Mouse (Mus musculus) kidney, postnatal 0 days (tissue): ENCODE measurements around the gene Plcb3. TPM values are rescaled to one million over a fixed set of nuclear protein-coding genes. Genes with fewer than 3 reads are reported as not detected.

Experiments used
- ATAC-seq: fragments of 200-750 bp; cut with Nextera tagmentation; replicated peaks from 2 replicates; pipeline ENCODE4 v1.8.0; 2017; ENCODE audit warnings: low read depth, moderate number of reproducible peaks, moderate TSS enrichment, moderate library complexity; ENCODE audit not compliant: low FRiP score
- DNase-seq: peaks from one replicate; pipeline ENCODE4 v3.0.0-alpha.2; 2016; ENCODE audit warnings: low spot score
- H3K27ac ChIP-seq: fragments of 300-500 bp; sonication (generic); 2 replicates; pipeline ENCODE4 v1.5.1; 2014; ENCODE audit warnings: mild to moderate bottlenecking
- H3K27me3 ChIP-seq: fragments of 300-500 bp; sonication (generic); 2 replicates; pipeline ENCODE4 v1.6.1; 2014; ENCODE audit warnings: low read length, mixed read lengths; ENCODE audit not compliant: insufficient read depth
- H3K36me3 ChIP-seq: fragments of 300-500 bp; sonication (generic); 2 replicates; pipeline ENCODE4 v1.6.1; 2014; ENCODE audit warnings: low read length, mixed read lengths; ENCODE audit not compliant: insufficient read depth
- H3K4me1 ChIP-seq: fragments of 300-500 bp; sonication (generic); replicated peaks from 2 replicates; pipeline ENCODE4 v1.6.1; 2014; ENCODE audit warnings: antibody characterized with exemption, low read length, mixed read lengths; ENCODE audit not compliant: insufficient read depth
- H3K4me2 ChIP-seq: fragments of 300-500 bp; sonication (generic); 2 replicates; pipeline ENCODE4 v1.6.1; 2014; ENCODE audit warnings: mild to moderate bottlenecking, low read length, moderate library complexity, mixed read lengths
- H3K4me3 ChIP-seq: fragments of 300-500 bp; sonication (generic); replicated peaks from 2 replicates; pipeline ENCODE4 v1.5.1; 2014; ENCODE audit warnings: low read depth, low read length
- H3K9ac ChIP-seq: fragments of 300-500 bp; sonication (generic); 2 replicates; pipeline ENCODE4 v1.6.1; 2014; ENCODE audit warnings: low read depth, low read length
- H3K9me3 ChIP-seq: fragments of 300-500 bp; sonication (generic); replicated peaks from 2 replicates; pipeline ENCODE4 v1.6.1; 2016; ENCODE audit warnings: low read length, inconsistent platforms, mixed read lengths
- CTCF ChIP-seq: IDR thresholded peaks from 2 replicates; pipeline ENCODE4 v1.5.1; 2016; ENCODE audit warnings: antibody characterized with exemption, low read depth, mild to moderate bottlenecking, moderate library complexity
- WGBS: fragments of 180-500 bp; shearing (Covaris S2); extraction: QIAGEN DNeasy Blood & Tissue Kit; methylation state at CpG from one replicate; pipeline ENCODE4 v1.1.7; 2014; 5-methylcytosine and 5-hydroxymethylcytosine counted together
- microRNA-seq: library from miRNA; unstranded; fragments of <30 nt; microRNA quantifications from one replicate; pipeline ENCODE4, GENCODE M21; 2016
- polyA plus RNA-seq: library from polyadenylated mRNA; unstranded; fragments of >200 nt; fragmentation: Nextera tagmentation; extraction: Ambion mirVana; gene quantifications from 2 replicates; pipeline ENCODE4 v1.2.1, GENCODE M21; 2015

The Plcb3 gene
- polyA plus RNA-seq, 1 experiment from 2014 or later: 24.6 TPM

GRCm38 (mm10) chr19:6904846-6905245 lies 71.4 kb downstream of the Plcb3 start:
- DNase-seq (no peak), ATAC-seq (0 out of 2 replicates have a peak, but pooled peaks have one; percentile 18)
- Histone ChIP-seq H3K27ac (peak overlapping the region; percentile 36; the same call in 1 of the 2 replicates), H3K9me3 (no peaks in the 10 kb centered on the region), H3K27me3 (no peaks in the 10 kb centered on the region), H3K4me1 (peaks cover 8% of the 10 kb centered on the region), H3K4me3 (no peak overlapping the region), H3K4me2 (no peak overlapping the region), H3K9ac (no peak overlapping the region), H3K36me3 (peaks cover 22% of the 10 kb centered on the region; the same call in 1 of the 2 replicates)
- TF ChIP-seq CTCF: no peak
- WGBS: 69% methylated on average over 2 of the region's 2 CpGs

- ATAC-seq: no peak
- no peak for TF ChIP-seq CTCF
- no peak overlapping the region for H3K4me3 ChIP-seq
Observed at GRCm38 (mm10) chr19:6903031-6903430, 73.2 kb downstream of the Plcb3 start.

More at GRCm38 (mm10) chr19:6903031-6903430, 73.2 kb downstream of the Plcb3 start:
- Histone ChIP-seq H3K27ac (peak overlapping the region; percentile 31; the same call in 1 of the 2 replicates), H3K9me3 (no peaks in the 10 kb centered on the region), H3K4me2 (no peak overlapping the region), H3K9ac (no peak overlapping the region), H3K4me1 (peaks cover 7% of the 10 kb centered on the region), H3K36me3 (peaks cover 22% of the 10 kb centered on the region; the same call in 1 of the 2 replicates), H3K27me3 (no peaks in the 10 kb centered on the region)
- no peak for DNase-seq
- whole genome bisulfite sequencing: 70% methylated on average over 1 of the region's 1 CpGs

Small RNA genes within 50 kb of the gene (microRNA-seq; reads per million reads assigned to microRNA genes)
- gene Mir6990: 0.80 reads per million

Other genes starting within 250 kb of the Plcb3 start
- gene Rps6ka4, start 135.8 kb downstream of the Plcb3 start, polyA plus RNA-seq: 19.6 TPM in 2 replicates
- 0.73 and 0.87 TPM in 2 replicates for gene Ccdc88b, start 118.3 kb downstream of the Plcb3 start, polyA plus RNA-seq
- 137 and 142 TPM in 2 replicates for gene Trmt112, start 66.8 kb downstream of the Plcb3 start, polyA plus RNA-seq
- gene Prdx5, start 66.4 kb downstream of the Plcb3 start, polyA plus RNA-seq: 822 and 884 TPM in 2 replicates
- gene Esrra, start 54.7 kb downstream of the Plcb3 start, polyA plus RNA-seq: 22.7 and 23.0 TPM in 2 replicates
- 3.9 and 4.0 TPM in 2 replicates for gene Catsperz, start 51.1 kb downstream of the Plcb3 start, polyA plus RNA-seq
- gene Kcnk4, start 42.0 kb downstream of the Plcb3 start, polyA plus RNA-seq: 0.46 and 0.69 TPM in 2 replicates
- gene Bad, start 34.6 kb downstream of the Plcb3 start, polyA plus RNA-seq: 75.8 and 76.5 TPM in 2 replicates
- gene Gpr137, start 34.0 kb downstream of the Plcb3 start, polyA plus RNA-seq: 32.6 and 33.1 TPM in 2 replicates
- 144 and 174 TPM in 2 replicates for gene Ppp1r14b, start 1.5 kb downstream of the Plcb3 start, polyA plus RNA-seq
- gene Fkbp2, start 4.0 kb upstream of the Plcb3 start, polyA plus RNA-seq: 128 and 129 TPM in 2 replicates
- gene Vegfb, start 11.2 kb upstream of the Plcb3 start, polyA plus RNA-seq: 52.8 and 56.6 TPM in 2 replicates
- gene Dnajc4, start 16.1 kb upstream of the Plcb3 start, polyA plus RNA-seq: 30.7 and 32.1 TPM in 2 replicates
- gene Nudt22, start 19.6 kb upstream of the Plcb3 start, polyA plus RNA-seq: 39.0 and 40.8 TPM in 2 replicates
- 14.5 and 14.7 TPM in 2 replicates for gene Trpt1, start 19.7 kb upstream of the Plcb3 start, polyA plus RNA-seq
- 3.5 and 4.3 TPM in 2 replicates for gene Fermt3, start 43.0 kb upstream of the Plcb3 start, polyA plus RNA-seq
- gene Stip1, start 63.5 kb upstream of the Plcb3 start, polyA plus RNA-seq: 131 and 149 TPM in 2 replicates
- gene Macrod1, start 80.3 kb upstream of the Plcb3 start, polyA plus RNA-seq: 28.0 and 35.5 TPM in 2 replicates
- 4.8 and 5.1 TPM in 2 replicates for gene Flrt1, start 129.3 kb upstream of the Plcb3 start, polyA plus RNA-seq
- 197 and 209 TPM in 2 replicates for gene Otub1, start 229.8 kb upstream of the Plcb3 start, polyA plus RNA-seq
- 2,325 and 2,471 TPM in 2 replicates for gene Cox8a, start 241.1 kb upstream of the Plcb3 start, polyA plus RNA-seq